Mouse (Mus musculus): ENCODE results near the gene Katnal1. TPM values are rescaled to one million over a fixed set of nuclear protein-coding genes. Genes with fewer than 3 reads are reported as not detected.

Gene Katnal1
- total and polyA plus RNA-seq, 3 experiments, result 2.8 to 7.0 (median 3.2) TPM

- in situ Hi-C loops (cut with MboI; ENCODE audit: low pct_ligation_motif_present, low pct_unique_long_range_greater_than_20kb, low sequenced_read_pairs), result no loop called here
- Histone ChIP-seq H3K27ac (ENCODE audit: insufficient read depth, low read depth) (no peak overlapping the region), H3K4me1 (ENCODE audit: control insufficient read depth in 1 of 2, insufficient read depth in 2 of 2) (peaks cover 20 to 84% of the 10 kb centered on the region in 2 experiments; a peak in 3 of 4 replicates), H3K79me2 (replicated peaks; ENCODE audit: control insufficient read depth, extremely low read depth, insufficient read depth, poor library complexity, severe bottlenecking) (no peaks in the 10 kb centered on the region), H3K4me3 (replicated peaks in 1 of 3; ENCODE audit: low read depth in 2 of 3, low read length in 2 of 3, poor library complexity in 1 of 3) (no peak overlapping the region), H3K9me3 (replicated peaks; ENCODE audit: low read length) (peaks cover 11% of the 10 kb centered on the region), H3K36me3 (replicated peaks in 1 of 2; ENCODE audit: control insufficient read depth in 1 of 2, insufficient read depth in 1 of 2, low read length in 1 of 2) (no peaks in the 10 kb centered on the region), H3K27me3 (replicated peaks) (no peaks in the 10 kb centered on the region), H3K9ac (ENCODE audit: insufficient read depth, low read depth) (no peak overlapping the region), H3K4me2 (ENCODE audit: insufficient read depth, low read depth, poor library complexity, severe bottlenecking) (no peak overlapping the region)
- TF ChIP-seq CTCF (conservative IDR thresholded peaks at IDR 0.05 in 1 of 2, IDR thresholded peaks at IDR 0.05 in 1 of 2; ENCODE audit: low read depth in 2 of 2, low read length in 2 of 2) (peak; percentile 35 to 42; a peak in 2 of 4 replicates), NELFE (IDR thresholded peaks at IDR 0.05; ENCODE audit: low read depth, low read length) (no peak), EP300 (IDR thresholded peaks at IDR 0.05; ENCODE audit: low read length) (no peak), SMC3 (IDR thresholded peaks at IDR 0.05; ENCODE audit: low read depth, low read length) (no peak)
- dilution Hi-C loops (cut with MboI; ENCODE audit: extremely low pct_ligation_motif_present, extremely low pct_unique_long_range_greater_than_20kb, low sequenced_read_pairs), result no loop called here
- DNase-seq (ENCODE audit: extremely low read depth), result no peak
These were observed 13.2 kb upstream of the Katnal1 start for GRCm38 (mm10) chr5:148942305-148942704.

- Histone ChIP-seq H3K79me2 (replicated peaks; ENCODE audit: control insufficient read depth, extremely low read depth, insufficient read depth, poor library complexity, severe bottlenecking) (no peaks in the 10 kb centered on the region), H3K9me3 (replicated peaks; ENCODE audit: low read length) (peaks cover 10% of the 10 kb centered on the region), H3K36me3 (replicated peaks in 1 of 2; ENCODE audit: control insufficient read depth in 1 of 2, insufficient read depth in 1 of 2, low read length in 1 of 2) (no peaks in the 10 kb centered on the region), H3K4me3 (replicated peaks in 1 of 3; ENCODE audit: low read depth in 2 of 3, low read length in 2 of 3, poor library complexity in 1 of 3) (no peak overlapping the region), H3K9ac (ENCODE audit: insufficient read depth, low read depth) (no peak overlapping the region), H3K4me1 (ENCODE audit: control insufficient read depth in 1 of 2, insufficient read depth in 2 of 2) (peaks cover 20 to 84% of the 10 kb centered on the region in 2 experiments; a peak in 3 of 4 replicates), H3K27me3 (replicated peaks) (no peaks in the 10 kb centered on the region), H3K4me2 (ENCODE audit: insufficient read depth, low read depth, poor library complexity, severe bottlenecking) (no peak overlapping the region), H3K27ac (ENCODE audit: insufficient read depth, low read depth) (no peak overlapping the region)
- in situ Hi-C loops (cut with MboI; ENCODE audit: low pct_ligation_motif_present, low pct_unique_long_range_greater_than_20kb, low sequenced_read_pairs), result no loop called here
- no peak for DNase-seq (ENCODE audit: extremely low read depth)
- dilution Hi-C loops (cut with MboI; ENCODE audit: extremely low pct_ligation_motif_present, extremely low pct_unique_long_range_greater_than_20kb, low sequenced_read_pairs), result no loop called here
- TF ChIP-seq CHD2 (IDR thresholded peaks at IDR 0.05; ENCODE audit: low read length), result no peak
- TF ChIP-seq TBP (conservative IDR thresholded peaks at IDR 0.05; ENCODE audit: low read depth, low read length), result no peak
- TF ChIP-seq RCOR1 (conservative IDR thresholded peaks at IDR 0.05; ENCODE audit: low read depth, low read length), result no peak
- no peak for TF ChIP-seq PAX5 (IDR thresholded peaks at IDR 0.05; ENCODE audit: low read length)
- no peak for TF ChIP-seq TCF12 (IDR thresholded peaks at IDR 0.05; ENCODE audit: low read depth, low read length)
- TF ChIP-seq E2F4 (IDR thresholded peaks at IDR 0.05; ENCODE audit: insufficient replicate concordance, low read depth, low read length), result no peak
- no peak for TF ChIP-seq NELFE (IDR thresholded peaks at IDR 0.05; ENCODE audit: low read depth, low read length)
- no peak for TF ChIP-seq MEF2A (IDR thresholded peaks at IDR 0.05; ENCODE audit: borderline replicate concordance, low read depth, low read length)
- no peak for TF ChIP-seq USF2 (conservative IDR thresholded peaks at IDR 0.05; ENCODE audit: low read depth, low read length)
- TF ChIP-seq CHD1 (IDR thresholded peaks at IDR 0.05; ENCODE audit: low read depth, low read length), result no peak
- no peak for TF ChIP-seq ZKSCAN1 (IDR thresholded peaks at IDR 0.05; ENCODE audit: borderline replicate concordance, low read depth, low read length)
- no peak for TF ChIP-seq JUND (conservative IDR thresholded peaks at IDR 0.05; ENCODE audit: low read depth, low read length)
- no peak for TF ChIP-seq MYC (IDR thresholded peaks at IDR 0.05; ENCODE audit: low read depth, low read length)
These were observed 12.7 kb upstream of the Katnal1 start for GRCm38 (mm10) chr5:148941867-148942266.
